Mouse (Mus musculus) C2C12 (cell line): Measurements from ENCODE around the gene Pced1b.

Experiments
- CEBPB ChIP-seq: IDR thresholded peaks from one replicate; pipeline ENCODE4 v1.6.1; 2011; ENCODE audit warnings: low read depth, mild to moderate bottlenecking, control low read depth, moderate library complexity
- CTCF ChIP-seq: IDR thresholded peaks from one replicate; pipeline ENCODE4 v1.5.1; 2011; ENCODE audit not compliant: control insufficient read depth, insufficient read depth, insufficient read length
- FOSL1 ChIP-seq: IDR thresholded peaks from one replicate; pipeline ENCODE4 v1.8.0; 2011; ENCODE audit warnings: mild to moderate bottlenecking, low read length; ENCODE audit not compliant: poor library complexity, insufficient read depth, severe bottlenecking
- MAX ChIP-seq: IDR thresholded peaks from one replicate; pipeline ENCODE4 v1.6.1; 2011; ENCODE audit warnings: mild to moderate bottlenecking, control low read depth
- MYOD1 ChIP-seq: IDR thresholded peaks from one replicate; pipeline ENCODE4 v1.6.1; 2011; ENCODE audit warnings: low read depth; ENCODE audit not compliant: control insufficient read depth, insufficient read length
- MYOG ChIP-seq: IDR thresholded peaks from one replicate; pipeline ENCODE4 v1.6.1; 2011; ENCODE audit not compliant: control insufficient read depth, insufficient read length; ENCODE audit errors: extremely low read depth
- USF1 ChIP-seq: IDR thresholded peaks from one replicate; pipeline ENCODE4 v1.6.1; 2011; ENCODE audit warnings: low read depth, mild to moderate bottlenecking, control low read depth, moderate library complexity

GRCm38 (mm10) chr15:97314720-97315421 is 68.0 kb downstream of the Pced1b start:
- TF ChIP-seq CTCF = no peak
- no peak for TF ChIP-seq MYOG
- TF ChIP-seq USF1 = no peak
- TF ChIP-seq MAX = no peak
- no peak for TF ChIP-seq MYOD1
- no peak for TF ChIP-seq CEBPB
- TF ChIP-seq FOSL1 = no peak
